ENCODE assay signal across 11 mouse cellular contexts in genomic region chr15:84512626-84513296, GRCm38 (mm10). TPM values are rescaled to one million over a fixed set of nuclear protein-coding genes. Genes with fewer than 3 reads are reported as not detected.
DNase-seq lines count a peak whose midpoint lies in the region; ATAC-seq and TF ChIP-seq lines count a peak whose summit lies in the region.
"Had no signal": no experiment of that assay in that cellular context is flagged by ENCODE, and none has a peak within 500 bp of the region (broad histone marks: within the 10 kb centered on the region; RNA-seq: fewer than 3 reads in every experiment).

No protein-coding gene starts in this region.

- TF ChIP-seq CTCF in thymus, adult 2 months (IDR thresholded peaks at IDR 0.05; ENCODE audit: borderline replicate concordance, control insufficient read depth, extremely low read depth, insufficient read depth, low read length, poor library complexity): no peak

- H3K4me1 ChIP-seq in thymus, adult 2 months (replicated peaks; ENCODE audit: control insufficient read depth, insufficient read depth, low read length): peaks cover 19% of the 10 kb centered on the region
- H3K4me1 ChIP-seq in lung, embryonic 16.5 days (replicated peaks; ENCODE audit: control insufficient read depth, insufficient read depth, low read length): no peaks in the 10 kb centered on the region

- TF ChIP-seq POLR2A in thymus, adult 2 months (IDR thresholded peaks at IDR 0.05; ENCODE audit: control insufficient read depth, extremely low read depth, insufficient read depth, low read length, poor library complexity): no peak

- no peaks in the 10 kb centered on the region; the same call in 1 of the 2 replicates for H3K27me3 ChIP-seq in thymus, adult 2 months (ENCODE audit: control insufficient read depth, insufficient read depth, low read length)
- no peaks in the 10 kb centered on the region for H3K27me3 ChIP-seq in lung, embryonic 16.5 days (ENCODE audit: control insufficient read depth, insufficient read depth, low read depth, low read length)
- H3K27me3 ChIP-seq: liver, embryonic 13.5 days had no signal

- peak; percentile 47 to 51 for DNase-seq in cerebellum, postnatal 14 days
- DNase-seq in cerebellum, adult 11-12 months: no peak
- peak; percentile 10 for DNase-seq in thymus, adult 2 months
- DNase-seq in thymus, adult 18-20 months: no peak
- DNase-seq in cerebellum, postnatal 4 days (ENCODE audit: low spot score in 2 of 2): no peak
- DNase-seq: gastrocnemius, postnatal 10 days; liver, embryonic 13.5 days; right cerebral cortex, postnatal 14 days had no signal

- no peaks in the 10 kb centered on the region for H3K36me3 ChIP-seq in thymus, adult 2 months (ENCODE audit: control insufficient read depth, insufficient read depth, low read length)
- no peaks in the 10 kb centered on the region for H3K36me3 ChIP-seq in lung, embryonic 16.5 days (ENCODE audit: control insufficient read depth, insufficient read depth, low read length)
- H3K36me3 ChIP-seq: liver, embryonic 13.5 days had no signal

- no peak overlapping the region for H3K9ac ChIP-seq in lung, embryonic 16.5 days (ENCODE audit: low read length)
- H3K9ac ChIP-seq: liver, embryonic 13.5 days had no signal

- H3K4me2 ChIP-seq in lung, embryonic 16.5 days (ENCODE audit: low read depth, low read length): no peak overlapping the region
- H3K4me2 ChIP-seq: liver, embryonic 13.5 days had no signal

- ATAC-seq in lung, embryonic 16.5 days (ENCODE audit: low read depth): peak; percentile 36; the same call in 1 of the 2 replicates
- ATAC-seq in erythroid progenitor cell, adult 5-6 weeks (replicated peaks; ENCODE audit: low FRiP score, poor library complexity, severe bottlenecking): no peak
- ATAC-seq in cerebellum, adult (ENCODE audit: insufficient number of reproducible peaks, low FRiP score, low TSS enrichment): no peak

- H3K27ac ChIP-seq in thymus, adult 2 months (ENCODE audit: control insufficient read depth, insufficient read depth, low read length): no peak overlapping the region
- no peak overlapping the region for H3K27ac ChIP-seq in lung, embryonic 16.5 days (ENCODE audit: low read length)
- H3K27ac ChIP-seq: liver, embryonic 13.5 days had no signal

- 0 out of 2 replicates have a peak, but pooled peaks cover 3% of the 10 kb centered on the region for H3K9me3 ChIP-seq in lung, embryonic 16.5 days (ENCODE audit: control insufficient read depth, low read length)
- H3K9me3 ChIP-seq: liver, embryonic 13.5 days had no signal

- 4% methylated on average over 5 of the region's 5 CpGs for whole genome bisulfite sequencing in thymus, adult 2 months
- WGBS in lung, embryonic 16.5 days: 28% methylated on average over 5 of the region's 5 CpGs

- no peak overlapping the region for H3K4me3 ChIP-seq in thymus, adult 2 months (ENCODE audit: control insufficient read depth, insufficient read depth, low read length)
- no peak overlapping the region for H3K4me3 ChIP-seq in lung, embryonic 16.5 days (ENCODE audit: low read length)
- H3K4me3 ChIP-seq: liver, embryonic 13.5 days had no signal

RNA-seq across cellular contexts. Expression of gene Rtl6, which starts 44.9 kb away (rescaled TPM):
- polyA plus RNA-seq in thymus, adult 2 months (2012; rRNA removed): 18.8 and 26.1 TPM in 2 replicates
- 9.7 and 10.0 TPM in 2 replicates for polyA plus RNA-seq in lung, embryonic 16.5 days (2015; fragmentation: Nextera tagmentation; extraction: Ambion mirVana)
- 1.1 TPM in 1 of 2 replicates, not detected in the other for total RNA-seq in erythroid progenitor cell, adult 5-6 weeks (2015; ENCODE audit: low replicate concordance)
- total RNA-seq in erythroid progenitor cell, adult 5-6 weeks (2017; ENCODE audit: low replicate concordance): 0.77 TPM in 1 of 2 replicates, not detected in the other

Comparison
In these comparisons a context has a peak if more than half of its experiments do, and no peak if none do; other contexts are left out.
1. DNase-seq: peak in cerebellum, postnatal 14 days (2 of 2) and thymus, adult 2 months (single experiment); none in cerebellum, adult 11-12 months (single experiment), thymus, adult 18-20 months (0 of 2) and cerebellum, postnatal 4 days (0 of 2).